8 mouse cellular contexts compared by ENCODE assay signal in the genomic region with DNA sequence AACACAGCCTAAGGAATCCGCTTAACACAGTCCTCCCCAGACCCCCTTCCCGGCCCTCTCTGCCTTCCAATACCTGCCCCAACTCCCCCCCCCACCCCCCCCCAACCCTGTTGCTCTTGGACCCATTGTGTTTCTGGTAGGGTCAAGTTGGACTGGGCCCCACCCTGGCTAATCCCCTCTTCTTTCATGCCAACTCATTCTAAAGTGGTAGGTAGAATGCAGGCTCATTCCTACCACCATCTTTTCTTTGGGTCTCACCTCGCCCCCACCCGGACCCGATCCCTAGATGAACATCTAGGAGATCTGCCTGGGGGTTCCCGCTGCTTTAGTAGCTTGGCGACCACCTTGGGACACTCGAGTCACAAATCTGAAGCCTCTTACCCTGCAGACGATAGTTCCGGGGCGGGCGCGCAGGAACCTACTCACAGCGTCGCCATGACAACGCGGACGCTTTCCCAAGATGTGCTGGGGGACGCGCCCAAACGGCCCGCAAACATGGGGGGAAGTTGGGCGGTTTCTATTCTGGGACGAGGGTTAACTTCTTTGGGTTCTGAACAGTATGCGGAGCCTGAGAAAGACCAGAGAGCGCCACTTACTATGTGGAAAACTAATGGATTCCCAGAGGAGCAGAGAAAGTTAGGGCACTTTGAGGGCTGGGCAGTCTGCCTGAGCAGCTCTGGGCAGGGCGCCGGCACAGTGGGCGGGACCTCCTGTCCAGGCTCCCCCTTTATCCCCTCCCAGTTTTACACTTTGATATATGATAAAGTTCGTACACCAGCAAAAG. TPM values are rescaled to one million over a fixed set of nuclear protein-coding genes. Genes with fewer than 3 reads are reported as not detected.
A peak's percentile ranks its signal among the peaks of the same experiment; 100 is the strongest.
DNase-seq lines count a peak whose midpoint lies in the region; ATAC-seq and TF ChIP-seq lines count a peak whose summit lies in the region.

A gene (minus strand): TSS at position 437 of the 784 bp plus-strand sequence.

- H3K27ac ChIP-seq in forebrain, embryonic 13.5 days, result no peak within 1 kb of the TSS
- H3K27ac ChIP-seq in lung, embryonic 14.5 days (ENCODE audit: low read depth), result no peak within 1 kb of the TSS

- H3K9ac ChIP-seq in forebrain, embryonic 13.5 days, result peak within 1 kb of the TSS; percentile 46; the same call in 1 of the 2 replicates
- H3K9ac ChIP-seq in lung, embryonic 14.5 days, result peak within 1 kb of the TSS; percentile 11; the same call in 1 of the 2 replicates

- H3K4me1 ChIP-seq in forebrain, embryonic 13.5 days, result 0 out of 2 replicates have a peak, but pooled peaks cover 7% of the 10 kb centered on the region
- no peaks in the 10 kb centered on the region for H3K4me1 ChIP-seq in lung, embryonic 14.5 days (ENCODE audit: insufficient read depth)

- H3K27me3 ChIP-seq in forebrain, embryonic 13.5 days, result 0 out of 2 replicates have a peak, but pooled peaks cover 3% of the 10 kb centered on the region
- no peaks in the 10 kb centered on the region for H3K27me3 ChIP-seq in lung, embryonic 14.5 days (ENCODE audit: insufficient read depth, low read length)

- ATAC-seq in forebrain, embryonic 13.5 days, result peak; percentile 90
- peak; percentile 89 for ATAC-seq in hematopoietic stem cell, adult 5-6 weeks (replicated peaks in 1 of 2; ENCODE audit: insufficient read depth in 1 of 2, low FRiP score in 2 of 2, low TSS enrichment in 1 of 2, low read depth in 1 of 2, poor library complexity in 2 of 2, severe bottlenecking in 2 of 2)
- ATAC-seq in lung, embryonic 14.5 days (ENCODE audit: insufficient read depth), result peak; percentile 98

- no peaks in the 10 kb centered on the region for H3K36me3 ChIP-seq in forebrain, embryonic 13.5 days (ENCODE audit: poor library complexity, severe bottlenecking)
- H3K36me3 ChIP-seq in lung, embryonic 14.5 days (ENCODE audit: insufficient read depth), result no peaks in the 10 kb centered on the region

- no peaks in the 10 kb centered on the region for H3K9me3 ChIP-seq in forebrain, embryonic 13.5 days (replicated peaks)
- H3K9me3 ChIP-seq in lung, embryonic 14.5 days (ENCODE audit: low read depth, low read length), result no peaks in the 10 kb centered on the region

- WGBS in forebrain, embryonic 13.5 days, result 5% methylated on average over 30 of the region's 30 CpGs
- 6% methylated on average over 30 of the region's 30 CpGs for WGBS in lung, embryonic 14.5 days

- TF ChIP-seq CTCF in lung, embryonic 14.5 days (IDR thresholded peaks at IDR 0.05; ENCODE audit: low read depth), result no peak

- peak within 1 kb of the TSS; percentile 41 for H3K4me3 ChIP-seq in forebrain, embryonic 13.5 days
- peak within 1 kb of the TSS; percentile 43 for H3K4me3 ChIP-seq in lung, embryonic 14.5 days (ENCODE audit: low read depth, low read length)

- H3K4me2 ChIP-seq in forebrain, embryonic 13.5 days, result peak within 1 kb of the TSS; percentile 69
- peak within 1 kb of the TSS; percentile 72 for H3K4me2 ChIP-seq in lung, embryonic 14.5 days

- peak; percentile 12 to 52 for DNase-seq in spleen, postnatal 10 days (ENCODE audit: low spot score in 2 of 2)
- DNase-seq in spleen, adult 12 weeks (ENCODE audit: low spot score), result no peak
- DNase-seq in layer of hippocampus, adult 9-11 months, result peak; percentile 52
- peak; percentile 93 for DNase-seq in lung, embryonic 14.5 days
- peak; percentile 29 for DNase-seq in ovary, postnatal 10 days (ENCODE audit: low spot score)
- DNase-seq in urinary bladder, adult 2 months (ENCODE audit: low spot score), result peak; percentile 25

RNA-seq across cellular contexts. Expression of the gene that starts here (rescaled TPM):
- polyA plus RNA-seq in forebrain, embryonic 13.5 days (2015; fragmentation: Nextera tagmentation; extraction: Ambion mirVana), result 0.72 TPM in 1 of 2 replicates, not detected in the other
- not detected in 2 replicates for total RNA-seq in hematopoietic stem cell, adult 5-6 weeks (2017)
- not detected in 2 replicates for polyA plus RNA-seq in lung, embryonic 14.5 days (2014; fragmentation: Nextera tagmentation; extraction: Ambion mirVana)
- not detected in 2 replicates for polyA plus RNA-seq in urinary bladder, adult 2 months (2012; rRNA removed)

Comparison
In these comparisons a context has a peak if more than half of its experiments do, and no peak if none do; other contexts are left out.
1. Peak in ATAC-seq, H3K4me3 ChIP-seq, H3K9ac ChIP-seq and H3K4me2 ChIP-seq in forebrain, embryonic 13.5 days; RNA of the gene not detected or under 1 TPM.
2. Peak in ATAC-seq in hematopoietic stem cell, adult 5-6 weeks; RNA of the gene not detected or under 1 TPM.
3. Peak in DNase-seq, ATAC-seq, H3K4me3 ChIP-seq, H3K9ac ChIP-seq and H3K4me2 ChIP-seq in lung, embryonic 14.5 days; RNA of the gene not detected or under 1 TPM.
4. Peak in DNase-seq in urinary bladder, adult 2 months; RNA of the gene not detected or under 1 TPM.